Mouse (Mus musculus) erythroblast, adult 5-6 weeks (primary cell): Measurements from ENCODE around the gene Rpl23a. TPM values are rescaled to one million over a fixed set of nuclear protein-coding genes. Genes with fewer than 3 reads are reported as not detected.

Experiments used
- ATAC-seq: replicated peaks from 2 replicates; pipeline ENCODE4 v1.8.0; 2016; ENCODE audit warnings: moderate number of reproducible peaks, mild to moderate bottlenecking, moderate TSS enrichment, inconsistent platforms; ENCODE audit not compliant: poor library complexity, low FRiP score, severe bottlenecking
- total RNA-seq, 2 experiments: library from RNA; stranded (forward) in 1 of 2; stranded (reverse) in 1 of 2; fragments of 150-400 nt in 1 of 2; fragments of 200-764, 138-1000 nt in 1 of 2; gene quantifications; 2 replicates each; pipeline versions ENCODE4 v1.2.3 to v1.2.4; 2015 to 2017; ENCODE audit warnings: low replicate concordance in 2 of 2

Rpl23a gene
- 792 and 815 TPM in 2 replicates for total RNA-seq (2015; ENCODE audit: low replicate concordance)
- total RNA-seq (2017; ENCODE audit: low replicate concordance): 585 and 685 TPM in 2 replicates

GRCm38 (mm10) chr11:78182961-78183844, at the start of gene Rpl23a:
Gene Rpl23a (minus strand): TSS chr11:78183584.
- ATAC-seq: peak; percentile 86

DNA sequence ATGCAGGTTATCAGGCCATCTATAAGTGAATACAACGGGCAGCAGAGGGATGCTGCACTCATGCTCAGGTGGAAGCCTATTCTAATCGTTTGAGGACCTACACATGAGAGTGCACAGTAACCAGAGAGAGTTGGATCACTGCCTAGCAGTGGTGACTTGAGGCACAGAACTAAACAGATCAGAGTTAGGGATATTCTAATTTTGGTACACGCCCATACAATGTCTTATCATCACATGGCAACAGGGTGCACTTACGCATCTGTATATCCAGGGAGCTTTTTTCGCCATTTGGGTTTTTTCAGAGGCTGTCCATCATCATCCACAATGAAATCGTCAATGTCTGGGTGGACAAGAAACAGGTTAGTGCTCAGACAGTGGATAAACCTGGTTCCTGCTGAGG, 48.1 kb upstream of the Rpl23a start:
- ATAC-seq: 0 out of 2 replicates have a peak, but pooled peaks have one; percentile 19

GRCm38 (mm10) chr11:78223586-78223985, 40.2 kb upstream of the Rpl23a start:
- ATAC-seq: no peak

DNA sequence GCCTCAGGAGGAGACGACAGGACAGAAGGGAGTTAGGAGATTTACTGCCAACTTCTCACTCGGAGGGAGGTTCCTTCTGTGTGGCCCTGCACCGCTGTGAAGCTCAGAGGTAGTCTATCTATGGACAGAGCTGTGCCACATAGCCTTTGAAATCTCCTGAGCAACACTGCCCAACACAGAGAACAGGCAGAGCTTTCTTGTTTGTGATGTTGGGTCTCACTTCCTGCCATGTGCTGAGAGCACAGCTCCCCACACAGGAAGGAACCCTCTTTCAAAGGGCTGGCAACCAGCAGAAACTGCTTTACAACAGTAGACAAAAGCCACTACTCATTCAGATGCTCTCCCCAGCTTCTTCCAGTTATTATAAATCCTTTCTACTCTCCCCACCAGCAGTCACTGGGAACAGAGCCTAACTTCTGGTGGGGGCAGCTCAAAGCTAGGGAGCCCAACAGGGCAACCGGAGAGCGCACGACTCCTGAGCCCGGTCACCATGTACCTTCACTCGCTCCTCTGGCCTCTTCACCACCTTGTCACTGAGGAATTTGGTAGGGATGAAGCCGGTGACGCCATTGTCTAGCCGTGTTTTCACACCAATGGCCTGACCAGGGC, 32.4 kb upstream of the Rpl23a start:
- no peak for ATAC-seq

DNA sequence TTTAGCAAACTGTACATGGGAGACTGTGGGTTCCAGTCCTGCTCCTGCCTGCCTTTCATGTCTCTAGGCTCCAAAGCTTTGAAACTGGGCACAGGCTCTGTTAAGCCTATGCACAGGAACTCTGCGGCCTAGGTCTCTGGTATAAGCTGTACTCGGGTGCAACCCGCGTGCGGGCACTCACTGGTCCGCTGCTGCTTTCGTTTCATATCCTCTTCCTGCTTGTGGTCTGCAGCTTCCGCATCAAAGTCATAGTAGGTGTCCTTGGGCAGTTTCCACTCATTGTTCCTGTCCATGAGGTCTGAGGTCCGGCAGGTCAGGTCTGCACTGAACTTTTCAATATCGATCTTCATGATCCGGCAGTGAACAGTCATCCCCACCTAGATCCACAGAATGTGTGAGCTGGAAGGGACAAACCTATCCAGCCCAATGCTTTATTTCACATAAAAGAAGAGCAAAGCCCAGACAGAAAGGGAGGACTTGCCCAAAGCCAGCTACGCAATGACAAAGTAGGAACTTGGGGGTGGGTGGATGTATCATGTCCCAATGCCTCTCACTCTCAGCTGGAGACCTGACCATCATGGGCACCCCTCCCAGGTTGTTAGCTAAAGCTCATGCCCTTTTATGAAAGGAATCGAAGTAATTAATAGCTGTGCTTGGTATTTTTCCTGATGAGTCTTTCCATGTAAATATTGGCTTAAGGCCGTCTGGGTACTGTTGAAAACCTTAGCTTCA, 29.9 kb upstream of the Rpl23a start:
- no peak for ATAC-seq

GRCm38 (mm10) chr11:78211513-78211912, 28.1 kb upstream of the Rpl23a start:
- ATAC-seq: no peak

DNA sequence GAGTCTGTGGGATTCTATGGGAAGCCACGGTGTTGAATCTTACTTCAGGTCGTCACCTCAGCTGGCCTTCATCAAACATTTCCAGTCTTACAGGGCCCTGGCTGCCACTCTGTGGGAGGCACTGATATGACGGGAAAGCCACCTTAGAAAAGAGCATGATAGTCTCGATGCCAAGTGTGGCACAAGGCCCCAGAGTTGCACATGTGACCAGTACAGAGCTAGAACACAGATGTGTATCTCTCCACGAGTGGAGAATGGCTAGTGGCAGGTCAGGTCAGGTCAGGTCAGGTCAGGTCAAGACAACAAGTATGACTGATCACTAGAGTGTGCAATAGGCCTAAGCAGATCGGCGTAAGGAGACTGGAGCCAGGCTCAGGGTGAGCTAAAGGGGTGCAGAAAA, 27.2 kb upstream of the Rpl23a start:
- no peak for ATAC-seq

- ATAC-seq: no peak
These were observed 26.5 kb upstream of the Rpl23a start for GRCm38 (mm10) chr11:78209886-78210285.

- ATAC-seq: no peak
These were observed 23.8 kb upstream of the Rpl23a start for GRCm38 (mm10) chr11:78207190-78207589.

DNA sequence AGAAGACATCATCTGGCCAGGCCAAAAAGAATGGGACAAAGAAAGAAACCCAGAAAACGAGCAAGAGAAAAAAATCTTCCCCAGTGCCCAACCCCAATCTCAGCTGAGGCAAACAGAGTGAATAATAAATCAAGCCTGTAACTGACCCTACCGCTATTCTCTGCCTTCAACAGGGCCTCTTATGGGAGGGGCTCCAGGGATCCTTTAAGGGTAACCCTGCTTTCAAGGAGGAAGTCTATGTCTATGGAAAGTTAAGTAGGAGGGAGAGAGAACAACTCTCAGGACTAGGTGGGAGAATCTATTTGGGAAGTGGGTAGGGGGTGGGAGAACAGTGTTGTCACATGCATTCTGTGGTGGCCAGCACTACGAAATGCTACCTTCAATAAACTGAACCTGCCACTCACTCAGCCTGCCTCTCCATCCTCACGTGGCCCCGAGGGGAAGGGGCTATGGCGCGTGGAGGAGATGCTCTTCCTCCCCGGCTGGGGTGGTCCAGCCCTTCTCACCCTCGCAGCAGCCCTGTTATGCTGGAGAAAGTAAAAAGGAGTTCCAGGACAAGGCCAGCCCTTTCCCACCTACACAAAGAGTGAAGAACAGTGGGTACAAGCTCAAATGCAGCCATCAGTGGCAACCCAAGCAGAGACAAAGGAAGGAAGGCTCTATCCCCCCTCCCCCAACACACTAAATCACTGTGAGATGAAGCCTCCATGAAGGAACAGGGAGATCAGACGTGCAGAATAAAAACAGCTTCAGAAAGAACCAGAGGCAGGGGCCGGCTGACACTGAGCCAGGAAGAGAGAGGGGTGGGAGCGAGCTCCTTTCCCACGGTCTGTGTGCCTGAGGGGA, 22.2 kb upstream of the Rpl23a start:
- no peak for ATAC-seq

GRCm38 (mm10) chr11:78204287-78204686, 20.9 kb upstream of the Rpl23a start:
- ATAC-seq: no peak

DNA sequence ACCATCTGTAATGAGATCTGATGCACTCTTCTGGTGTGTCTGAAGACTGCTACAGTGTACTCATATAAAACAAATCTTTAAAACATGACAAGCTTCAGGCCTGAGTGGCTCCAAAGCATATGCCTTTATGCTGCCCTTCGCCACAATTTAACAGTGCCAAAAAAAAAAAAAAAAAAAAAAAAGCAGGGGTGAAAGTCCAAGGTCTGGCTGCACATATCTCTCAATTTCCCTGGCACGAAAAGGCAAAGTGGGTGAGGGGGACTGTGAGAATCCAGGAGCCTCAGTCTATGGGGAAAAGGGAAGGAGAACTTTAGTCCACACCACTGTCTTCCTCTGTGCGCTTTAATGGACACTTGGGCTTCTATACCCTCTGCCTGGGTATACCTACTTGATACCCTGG, 19.0 kb upstream of the Rpl23a start:
- no peak for ATAC-seq

DNA sequence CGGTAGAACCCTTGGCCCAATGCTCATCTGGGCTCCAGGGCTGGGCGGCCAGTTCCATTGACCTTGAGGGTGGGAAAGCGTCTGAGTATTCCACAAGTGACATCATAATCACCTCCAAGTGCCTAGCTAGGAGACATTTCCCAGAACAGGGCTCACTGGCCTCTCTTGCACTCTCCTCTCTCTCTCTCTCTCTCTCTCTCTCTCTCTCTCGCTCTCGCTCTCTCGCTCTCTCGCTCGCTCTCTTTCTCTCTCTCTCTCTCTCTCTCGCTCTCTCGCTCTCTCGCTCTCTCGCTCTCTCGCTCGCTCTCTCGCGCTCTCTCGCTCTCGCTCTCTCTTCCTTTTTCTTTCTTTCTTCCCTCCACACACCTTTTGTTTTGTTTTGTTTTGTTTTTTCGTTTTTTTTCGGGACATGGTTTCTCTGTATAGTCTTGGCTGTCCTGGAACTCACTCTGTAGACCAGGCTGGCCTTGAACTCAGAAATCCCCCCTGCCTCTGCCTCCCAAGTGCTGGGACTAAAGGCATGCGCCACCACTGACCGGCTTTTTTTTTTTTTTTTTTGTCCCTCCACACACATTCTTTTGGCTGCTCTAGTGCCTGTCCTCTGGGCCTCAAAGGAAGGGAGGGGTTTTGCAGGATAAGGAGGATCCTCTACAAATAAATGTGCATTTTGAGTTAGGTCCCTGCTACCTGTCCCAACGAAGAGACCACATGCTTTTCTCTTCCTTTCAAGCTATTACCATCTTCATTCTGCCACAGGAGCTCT, 11.9 kb upstream of the Rpl23a start:
- ATAC-seq: no peak

DNA sequence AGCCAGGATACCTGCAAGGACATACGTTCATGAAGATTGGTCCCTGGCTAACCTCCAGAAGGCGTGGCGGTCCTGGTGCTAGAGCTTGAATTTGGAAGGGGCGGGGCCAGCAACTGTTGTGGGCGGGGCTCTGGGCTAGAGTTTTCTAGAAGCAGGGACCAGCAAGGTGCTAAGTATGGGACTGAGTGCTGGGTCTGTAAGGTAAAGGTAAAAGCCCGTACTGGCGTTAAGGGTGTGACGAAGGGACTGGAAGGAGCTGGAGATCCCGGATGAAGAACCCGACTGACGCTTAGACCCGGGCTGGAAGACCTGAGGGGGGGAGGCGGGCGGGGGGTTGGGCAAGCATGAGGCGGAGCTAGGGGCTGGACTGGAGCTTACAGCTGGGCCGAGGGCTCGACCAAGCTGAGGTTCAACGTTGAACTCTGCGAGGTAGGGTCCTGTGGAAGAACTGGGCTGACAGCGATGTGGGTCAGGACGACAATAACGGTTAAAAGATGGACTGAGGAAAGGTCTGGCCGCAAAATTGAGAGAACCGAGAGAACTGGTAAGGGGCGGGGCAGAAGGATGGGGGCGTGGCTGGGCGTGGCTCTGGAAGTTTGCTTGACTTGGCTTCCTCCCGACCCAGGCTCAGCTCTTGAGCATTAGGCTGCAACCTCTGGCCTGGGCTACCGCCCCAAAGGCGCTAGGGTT, 11.2 kb upstream of the Rpl23a start:
- peak; percentile 80 for ATAC-seq

GRCm38 (mm10) chr11:78193113-78193512, 9.7 kb upstream of the Rpl23a start, which contains the start of gene Proca1:
Gene Proca1 (plus strand): TSS chr11:78193392.
- no peak for ATAC-seq

GRCm38 (mm10) chr11:78190041-78190440, 6.7 kb upstream of the Rpl23a start:
- ATAC-seq: no peak

GRCm38 (mm10) chr11:78189234-78190040, 6.1 kb upstream of the Rpl23a start:
- no peak for ATAC-seq
